Mouse (Mus musculus) regulatory T cell (primary cell): ENCODE data around the gene Slc25a21.
"Not testable (repeated sequence)": the region's sequence is repeated elsewhere in the genome, so short reads cannot be mapped to it uniquely, and the experiment has no call there.

ENCODE experiments used
- in situ Hi-C: fragments of 300-600 bp; cut with MboI, MseI; formaldehyde crosslinking; loops from one replicate; pipeline ENCODE4 v1.15.1; 2025; ENCODE audit warnings: high pct_unique_total_duplicates

Slc25a21 gene

DNA sequence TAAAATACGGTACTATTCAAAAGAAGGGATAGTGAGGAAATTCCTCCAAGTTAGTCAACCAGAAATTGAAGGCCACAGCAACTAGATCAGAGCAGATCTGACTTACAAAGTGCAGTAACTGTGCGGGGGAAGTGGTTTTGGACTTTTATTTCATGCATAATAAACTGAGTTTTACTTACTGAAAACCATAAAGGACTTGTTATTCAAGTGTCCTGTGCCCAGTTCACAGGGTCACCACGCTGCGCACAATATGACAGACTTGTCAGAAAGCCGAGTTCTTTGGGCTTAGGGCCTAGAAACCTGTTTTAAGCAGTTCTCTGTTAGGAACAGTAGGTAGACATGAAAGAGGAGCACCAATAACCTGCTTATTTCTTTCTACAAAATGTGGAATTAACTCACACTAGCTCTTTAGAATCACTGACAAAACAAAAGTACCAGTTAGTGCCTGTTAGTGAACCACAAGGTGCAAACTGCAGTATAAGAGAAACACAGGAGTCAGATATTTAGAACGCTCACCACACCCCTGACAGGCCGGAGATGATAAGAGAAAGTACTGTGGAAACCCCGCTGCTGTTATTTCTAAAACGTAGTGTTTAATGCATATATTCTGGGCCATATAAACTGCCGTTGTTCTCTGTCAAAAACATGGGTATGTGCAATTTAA lies at the start of gene Slc25a21:
Gene Slc25a21 (minus strand): TSS at position 110 of the 664 bp plus-strand sequence.
- in situ Hi-C loops: loop anchor here (25.0 kb wide), 1 partner anchor 660 kb away; the partner anchor contains the start of gene Nkx2-1

DNA sequence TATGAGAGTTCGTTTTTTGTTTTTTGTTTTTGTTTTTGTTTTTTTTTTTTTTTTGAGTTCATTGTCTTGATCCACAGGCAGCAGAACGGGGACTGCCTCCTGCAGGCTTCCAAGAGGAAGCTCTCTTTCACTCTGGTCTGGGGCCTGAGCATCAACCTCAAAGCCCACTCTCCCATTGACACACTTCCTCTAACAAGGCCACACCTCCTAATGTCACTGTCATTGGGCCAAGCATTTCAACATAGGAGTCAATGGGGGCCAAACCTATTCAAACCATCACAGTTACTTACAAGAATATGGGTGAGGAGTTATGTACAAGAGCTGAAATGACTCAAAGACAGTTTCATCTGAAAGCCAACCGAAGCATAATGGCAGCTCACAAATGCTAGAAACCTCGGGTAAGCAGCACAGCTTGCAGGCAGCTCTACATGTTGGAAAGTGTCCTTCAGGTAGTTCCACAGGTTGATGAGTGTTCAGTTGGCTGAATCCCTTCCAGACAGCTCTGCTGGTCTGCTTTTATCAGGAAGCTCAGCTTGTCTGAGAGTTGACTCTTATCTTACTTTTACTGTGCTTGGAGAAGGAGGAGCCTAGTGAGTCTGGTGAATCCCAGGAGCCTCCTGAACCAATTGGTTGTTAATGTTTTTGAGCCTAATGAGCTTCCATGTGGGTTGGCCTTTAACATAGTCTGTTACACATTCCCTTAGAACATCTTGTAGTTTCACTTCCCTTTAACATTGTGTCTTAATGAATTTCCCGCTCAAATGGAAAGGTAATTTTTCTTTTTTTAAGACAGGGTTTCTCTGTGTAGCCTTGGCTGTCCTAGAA lies 46.6 kb upstream of the Slc25a21 start:
- in situ Hi-C loops: loop anchor here (25.0 kb wide), 2 partner anchors 932 to 1407 kb away; partner anchors contain the start of gene Brms1l

DNA sequence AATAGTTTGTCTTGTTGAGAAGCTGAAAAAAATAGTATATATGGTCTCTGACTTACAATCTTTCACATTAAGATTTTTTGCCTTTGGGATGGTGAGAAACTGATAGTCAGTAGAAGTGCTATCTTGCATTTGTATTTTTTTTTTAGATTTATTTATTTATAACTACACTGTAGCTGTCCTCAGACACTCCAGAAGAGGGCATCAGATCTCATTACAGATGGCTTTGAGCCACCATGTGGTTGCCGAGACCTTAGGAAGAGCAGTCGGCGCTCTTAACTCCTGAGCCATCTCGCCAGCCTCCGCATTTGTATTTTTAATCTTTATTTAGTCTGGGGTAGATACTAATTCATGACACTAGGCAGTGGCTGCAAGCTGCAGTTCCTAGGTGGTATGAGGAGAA lies 36.1 kb upstream of the Slc25a21 start:
- in situ Hi-C loops: loop anchor here (10.0 to 25.0 kb wide), 3 partner anchors 921 to 1579 kb away; partner anchors contain the start of gene Brms1l

DNA sequence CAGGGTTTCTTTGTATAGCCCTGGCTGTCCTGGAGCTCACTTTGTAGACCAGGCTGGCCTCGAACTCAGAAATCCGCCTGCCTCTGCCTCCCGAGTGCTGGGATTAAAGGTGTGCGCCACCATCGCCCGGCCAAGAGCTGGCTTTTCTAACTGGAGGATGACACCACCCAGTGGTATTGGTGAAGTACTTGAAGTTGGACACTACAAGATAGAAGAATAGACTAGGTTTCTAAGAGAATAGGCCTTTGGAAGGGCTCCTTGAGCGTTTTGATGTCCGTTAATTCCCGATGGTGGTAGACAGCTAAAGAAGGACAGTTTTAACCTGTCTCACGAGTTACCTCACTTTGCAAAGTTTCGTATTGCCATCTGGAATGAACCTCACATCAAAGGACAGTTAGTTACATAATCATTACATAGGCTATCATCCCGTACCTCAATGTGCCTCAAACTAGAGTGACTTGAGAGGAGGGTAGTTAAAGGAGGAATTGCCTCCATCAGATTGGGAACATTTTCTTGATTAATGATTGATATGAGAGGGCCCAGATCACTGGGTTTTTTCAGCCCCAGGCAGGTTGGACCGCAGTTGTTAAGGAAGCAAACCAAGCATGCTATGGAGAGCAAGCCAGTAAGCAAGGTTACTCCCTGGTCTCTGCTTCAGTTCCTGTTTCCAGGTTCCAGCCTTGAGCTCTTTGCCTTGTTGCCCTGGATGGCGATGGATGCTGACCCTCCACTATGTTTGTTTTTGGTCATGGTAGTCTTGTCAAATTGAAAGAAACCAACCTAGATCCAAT lies 34.0 kb upstream of the Slc25a21 start:
- in situ Hi-C loops: loop anchor here (10.0 to 25.0 kb wide), 3 partner anchors 919 to 1576 kb away; partner anchors contain the start of gene Brms1l

DNA sequence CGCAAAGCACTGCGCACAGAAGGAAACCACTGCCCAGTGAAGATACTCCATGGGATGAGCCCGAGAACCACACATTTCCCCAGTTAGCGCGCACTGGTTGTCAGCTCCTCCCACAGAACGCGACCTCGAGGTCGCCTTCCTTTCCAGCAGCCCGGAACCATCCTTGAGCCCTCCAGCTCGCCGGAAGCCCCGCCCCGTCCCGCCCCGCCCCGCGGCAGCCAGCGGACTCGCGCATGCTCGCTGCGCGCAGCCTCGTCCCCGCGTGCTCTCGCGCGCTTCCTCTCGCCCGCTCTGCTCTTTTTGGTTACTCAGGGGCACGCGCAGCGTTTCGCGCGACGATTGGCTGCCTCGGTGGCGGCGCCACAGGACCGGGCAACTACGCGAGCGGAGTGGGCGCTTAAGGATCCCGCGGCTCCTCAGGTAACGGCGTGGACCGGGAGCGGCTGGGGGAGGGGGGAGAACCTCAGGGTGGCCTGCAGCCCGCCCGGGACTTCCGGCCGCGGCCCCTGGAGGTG lies 33.0 kb upstream of the Slc25a21 start, which contains the start of the genes Prps1l3 and Mipol1:
Gene Prps1l3 (plus strand): TSS at position 221 of the 515 bp plus-strand sequence.
Gene Mipol1 (plus strand): TSS at position 236 of the 515 bp plus-strand sequence.
- in situ Hi-C loops: loop anchor here (10.0 to 25.0 kb wide), 3 partner anchors 918 to 1575 kb away; partner anchors contain the start of gene Brms1l

DNA sequence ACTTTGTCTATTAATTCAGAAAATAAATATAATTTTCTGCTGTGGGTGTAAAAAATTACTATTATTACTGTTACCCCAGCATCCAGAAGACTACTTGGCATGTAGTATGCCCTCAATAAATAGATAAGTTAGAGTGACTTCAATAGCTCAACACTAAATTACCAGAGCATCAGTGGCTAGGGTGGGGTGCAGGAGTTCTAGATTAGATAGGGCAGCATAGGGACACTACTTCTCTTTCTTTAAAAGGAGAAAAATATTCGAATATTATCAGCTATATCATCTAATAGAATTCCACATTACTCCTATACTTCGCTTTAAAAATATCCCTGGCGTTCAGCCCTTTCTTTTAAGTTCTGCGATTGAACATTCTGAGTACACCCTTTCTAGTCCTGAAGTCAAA lies 32.4 kb upstream of the Slc25a21 start:
- in situ Hi-C loops: loop anchor here (10.0 to 25.0 kb wide), 3 partner anchors 917 to 1575 kb away; partner anchors contain the start of gene Brms1l

DNA sequence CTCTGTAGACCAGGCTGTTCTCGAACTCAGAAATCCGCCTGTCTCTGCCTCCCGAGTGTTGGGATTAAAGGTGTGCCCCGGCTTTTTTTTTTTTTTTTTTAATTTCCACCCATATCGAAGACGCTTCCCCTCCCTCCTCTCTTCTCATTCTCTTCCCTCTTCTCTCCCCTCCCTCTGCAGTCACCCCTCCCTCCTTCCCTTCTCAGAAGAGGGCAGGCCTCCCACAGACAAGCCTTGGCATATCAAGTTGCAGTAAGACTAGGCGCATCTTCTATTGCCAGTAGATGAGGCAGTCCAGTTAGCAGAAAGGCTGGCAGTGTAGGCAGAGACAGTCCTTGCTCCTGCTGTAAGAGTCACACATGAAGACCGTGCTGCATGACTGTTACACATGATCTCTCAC lies 30.5 kb upstream of the Slc25a21 start:
- in situ Hi-C loops: loop anchor here (25.0 kb wide), 2 partner anchors 915 to 1390 kb away; partner anchors contain the start of gene Brms1l

DNA sequence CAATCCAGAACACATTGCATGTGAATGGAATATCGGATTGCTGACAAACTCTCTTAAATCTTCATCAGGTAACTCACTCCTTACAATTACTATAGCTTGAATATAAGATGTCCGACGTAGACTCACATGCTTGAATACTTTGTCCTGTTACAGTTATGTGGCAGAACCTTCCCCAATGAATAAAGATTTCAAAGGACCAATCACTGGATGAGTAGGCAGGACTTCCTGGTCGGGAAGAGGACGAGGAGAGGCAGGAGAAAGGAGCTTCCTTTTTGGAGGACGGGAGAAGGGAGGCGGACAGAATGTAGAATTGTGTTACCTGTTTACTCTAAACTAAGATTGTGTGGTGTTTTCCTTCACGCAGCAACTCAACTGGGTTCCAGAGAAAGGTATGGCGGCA lies 29.1 kb upstream of the Slc25a21 start:
- in situ Hi-C loops: loop anchor here (25.0 kb wide), 2 partner anchors 914 to 1389 kb away; partner anchors contain the start of gene Brms1l

DNA sequence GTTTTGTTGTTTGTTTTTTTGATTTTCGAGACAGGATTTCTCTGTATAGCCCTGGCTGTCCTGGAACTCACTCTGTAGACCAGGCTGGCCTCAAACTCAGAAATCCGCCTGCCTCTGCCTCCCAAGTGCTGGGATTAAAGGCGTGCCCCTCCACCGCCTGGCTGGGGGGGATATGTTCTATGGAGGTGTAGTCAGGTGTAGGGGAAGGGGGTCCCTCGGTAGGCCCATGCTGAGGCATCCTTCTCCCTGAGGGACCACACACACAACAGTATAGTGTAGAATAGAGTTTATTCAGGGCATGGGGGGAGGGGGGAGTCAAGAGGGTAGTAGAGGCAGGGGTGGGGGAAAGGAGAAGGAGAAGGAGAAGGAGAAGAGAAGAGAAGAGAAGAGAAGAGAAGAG lies 15.2 kb upstream of the Slc25a21 start:
- in situ Hi-C loops: not testable (repeated sequence)

DNA sequence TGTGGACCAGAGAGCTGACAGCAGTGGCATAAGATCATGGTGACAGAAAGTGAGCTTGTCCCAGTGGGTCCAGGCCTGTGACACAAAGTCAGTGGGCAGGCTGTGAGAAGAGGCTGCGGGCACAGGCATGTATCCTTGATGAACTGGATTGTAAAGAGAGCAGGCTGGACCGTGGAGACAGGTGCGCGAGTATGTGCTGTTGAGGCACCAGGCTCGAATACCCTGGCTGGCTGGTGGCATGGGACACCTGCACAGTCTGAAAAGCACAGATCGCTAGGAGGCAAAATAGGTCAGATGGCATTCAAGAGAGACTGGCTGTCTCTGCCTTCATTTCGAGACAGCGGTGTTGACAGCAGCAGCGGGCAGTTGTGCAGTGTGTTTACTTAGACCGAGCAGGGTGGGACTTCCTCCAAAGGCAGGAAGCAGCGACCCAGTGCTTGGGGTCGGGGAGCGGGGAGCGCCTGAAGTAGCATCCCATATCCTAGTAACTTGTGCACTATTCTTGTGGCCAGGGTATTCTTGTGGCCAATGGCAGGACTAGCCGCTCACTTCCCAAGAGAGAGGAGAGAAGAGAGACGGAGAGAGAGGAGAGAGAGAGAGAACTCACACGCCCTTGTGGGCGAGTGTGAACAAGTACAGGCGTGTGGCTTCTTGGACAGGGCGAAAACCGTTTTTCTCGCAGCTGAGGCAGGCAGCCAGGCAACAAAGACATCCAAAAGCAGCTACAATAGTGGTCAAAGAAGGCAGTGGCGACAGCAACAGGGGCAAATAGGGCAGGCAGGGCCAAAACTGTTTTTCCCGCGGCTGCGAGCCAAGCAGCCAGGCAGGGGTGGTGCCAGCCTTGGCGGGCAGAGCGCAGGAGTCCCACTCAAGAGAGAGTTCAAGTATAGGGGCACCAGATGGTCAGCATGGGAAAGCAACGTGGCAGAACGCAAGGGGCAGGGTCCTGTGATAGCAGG lies 14.4 kb upstream of the Slc25a21 start:
- in situ Hi-C loops: no loop called here

DNA sequence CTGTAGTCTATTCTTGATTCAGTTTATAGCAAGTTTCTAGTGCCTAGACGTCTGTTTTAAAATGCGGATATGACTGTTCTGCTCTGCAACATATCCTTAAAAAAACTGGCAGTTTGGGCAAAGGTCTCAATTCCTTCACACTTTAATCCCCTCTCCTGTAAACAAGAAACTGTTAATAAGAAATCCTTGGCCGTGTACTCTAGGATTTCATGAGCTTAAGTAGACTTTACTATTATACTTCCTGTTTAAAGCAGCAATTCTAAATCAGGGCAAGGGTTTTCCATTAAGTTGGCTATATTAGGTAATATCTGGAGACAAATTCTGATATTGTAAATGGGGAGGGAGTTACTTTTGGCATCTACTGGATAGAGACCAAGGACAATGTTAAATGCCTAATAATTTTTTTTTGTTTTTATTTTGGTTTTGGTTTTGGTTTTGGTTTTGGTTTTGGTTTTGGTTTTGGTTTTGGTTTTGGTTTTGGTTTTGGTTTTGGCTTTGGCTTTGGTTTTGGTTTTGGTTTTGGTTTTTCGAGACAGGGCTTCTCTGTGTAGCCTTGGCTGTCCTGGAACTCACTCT lies 7.1 kb upstream of the Slc25a21 start:
- in situ Hi-C loops: no loop called here

DNA sequence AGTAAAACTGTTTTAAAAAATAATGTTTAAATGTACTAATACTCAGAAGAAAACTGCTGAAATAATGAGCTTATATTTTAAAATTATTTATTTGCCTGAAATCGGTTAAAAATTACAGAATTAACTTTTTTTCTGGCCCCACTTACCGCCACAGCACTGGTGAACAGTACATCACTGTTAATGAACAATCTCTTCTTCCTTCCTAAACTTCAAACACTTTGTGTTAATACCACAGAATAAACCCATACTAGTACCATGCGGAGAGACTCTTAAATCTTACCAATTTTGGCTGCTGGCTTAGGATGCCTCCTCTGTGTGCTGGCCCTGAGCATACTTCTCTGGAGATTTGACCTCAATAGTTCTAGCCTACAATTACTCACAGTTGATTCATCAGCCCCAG lies 4.6 kb upstream of the Slc25a21 start:
- in situ Hi-C loops: no loop called here

DNA sequence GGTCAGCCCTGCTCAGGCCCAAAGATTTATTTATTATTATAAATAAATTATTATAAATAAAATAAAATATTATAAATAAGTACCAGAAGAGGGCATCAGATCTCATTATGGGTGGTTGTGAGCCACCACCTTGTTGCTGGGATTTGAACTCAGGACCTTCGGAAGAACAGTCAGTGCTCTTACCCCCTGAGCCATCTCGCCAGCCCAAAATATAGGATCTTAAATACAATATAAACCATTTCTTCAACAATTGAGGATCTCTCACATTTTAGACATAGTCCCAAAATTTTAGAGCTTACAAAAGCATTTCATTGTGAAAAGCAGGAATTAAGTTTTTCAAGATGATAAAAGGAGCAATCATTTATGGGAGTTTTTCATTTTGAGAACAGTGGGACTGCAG lies 2.2 kb upstream of the Slc25a21 start:
- in situ Hi-C loops: loop anchor here (25.0 kb wide), 1 partner anchor 662 kb away; the partner anchor contains the start of gene Nkx2-1

DNA sequence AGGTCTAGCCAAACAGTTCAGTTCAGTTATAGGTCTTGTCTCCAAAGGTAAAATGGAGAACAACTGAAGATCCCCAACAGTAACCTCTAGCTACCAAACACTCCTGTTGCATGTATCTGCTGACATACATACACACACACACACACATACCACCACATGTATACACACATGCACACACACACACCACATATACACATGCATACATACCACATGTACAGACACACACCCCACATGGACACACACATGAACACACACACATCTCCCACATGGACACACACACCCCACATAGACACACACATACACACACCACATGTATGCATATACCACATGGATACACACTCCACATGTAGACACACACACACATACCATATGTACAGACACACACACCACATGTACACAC lies 997 bp upstream of the Slc25a21 start:
- in situ Hi-C loops: loop anchor here (25.0 kb wide), 1 partner anchor 661 kb away; the partner anchor contains the start of gene Nkx2-1

DNA sequence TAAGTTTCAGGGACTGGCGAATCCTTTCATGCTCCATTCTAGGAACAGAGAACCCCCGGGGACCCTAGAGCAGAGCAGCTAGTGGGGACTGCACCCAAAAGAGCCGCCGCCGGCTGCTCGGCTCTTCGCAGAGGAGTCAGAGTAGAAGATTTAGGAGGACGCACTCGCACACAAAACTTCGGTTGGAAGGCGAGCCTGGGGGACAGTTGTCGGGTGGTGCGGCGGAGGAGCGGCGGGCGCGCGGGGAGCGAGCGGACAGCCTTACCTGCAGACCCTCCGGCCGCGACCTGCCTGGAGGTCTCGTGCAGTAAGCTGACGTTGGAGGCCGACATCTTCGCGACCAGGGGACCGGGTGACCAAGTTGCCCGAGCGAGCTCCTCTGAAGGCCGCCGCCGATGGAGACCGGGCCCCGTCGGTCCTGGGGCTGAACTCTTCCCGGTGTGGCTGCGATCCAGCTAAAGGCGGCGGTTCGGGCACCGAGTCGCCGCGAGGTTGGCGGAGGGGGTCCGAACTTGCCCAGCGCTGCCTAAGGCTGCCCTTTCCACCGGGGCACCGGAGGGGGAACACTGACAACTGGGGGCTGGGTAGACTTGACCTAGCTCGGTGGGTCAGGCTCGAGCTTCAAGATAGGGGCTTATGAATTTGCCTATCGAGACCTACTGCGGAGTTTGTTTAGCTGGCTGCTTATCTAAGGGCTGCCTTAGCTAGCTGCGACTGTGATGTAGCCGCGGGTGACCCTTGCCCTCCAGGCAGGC lies 487 bp downstream of the Slc25a21 start:
- in situ Hi-C loops: loop anchor here (25.0 kb wide), 1 partner anchor 659 kb away; the partner anchor contains the start of gene Nkx2-1

DNA sequence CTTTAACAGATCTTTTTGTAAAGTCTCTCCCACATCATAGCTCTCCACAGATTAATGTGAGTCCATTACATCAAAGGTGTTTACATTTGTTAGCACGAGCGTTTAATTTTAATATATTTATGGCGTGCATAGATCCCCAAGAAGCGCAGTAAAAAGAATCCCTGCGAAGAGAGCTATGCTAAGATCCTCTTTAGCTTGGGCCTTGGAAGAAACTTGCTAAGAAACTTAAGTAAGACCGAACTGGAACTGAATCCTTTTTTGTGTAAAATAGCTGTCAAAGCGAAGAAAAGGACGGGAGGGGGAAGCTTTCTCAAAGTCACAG lies 1.0 kb downstream of the Slc25a21 start:
- in situ Hi-C loops: loop anchor here (25.0 kb wide), 1 partner anchor 659 kb away; the partner anchor contains the start of gene Nkx2-1

DNA sequence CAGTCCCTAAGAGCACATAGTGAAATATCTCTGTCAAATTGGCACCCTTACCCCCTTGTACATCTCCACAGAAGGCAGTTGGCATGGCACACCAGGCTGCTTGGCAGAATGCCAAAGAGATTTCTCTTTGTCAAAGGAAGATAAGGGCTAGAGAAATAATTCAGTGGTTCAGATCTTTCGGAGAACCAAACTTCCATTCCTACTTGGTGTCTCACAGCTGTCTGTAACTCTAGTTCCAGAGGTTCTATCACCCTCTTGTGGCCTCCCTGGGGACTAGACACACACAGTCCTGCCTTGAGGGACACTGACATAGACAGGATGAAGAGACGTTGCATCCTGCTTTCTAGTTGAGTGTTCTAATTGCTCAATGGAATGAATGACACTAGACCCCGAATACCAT lies 2.7 kb downstream of the Slc25a21 start:
- in situ Hi-C loops: loop anchor here (25.0 kb wide), 1 partner anchor 657 kb away; the partner anchor contains the start of gene Nkx2-1

DNA sequence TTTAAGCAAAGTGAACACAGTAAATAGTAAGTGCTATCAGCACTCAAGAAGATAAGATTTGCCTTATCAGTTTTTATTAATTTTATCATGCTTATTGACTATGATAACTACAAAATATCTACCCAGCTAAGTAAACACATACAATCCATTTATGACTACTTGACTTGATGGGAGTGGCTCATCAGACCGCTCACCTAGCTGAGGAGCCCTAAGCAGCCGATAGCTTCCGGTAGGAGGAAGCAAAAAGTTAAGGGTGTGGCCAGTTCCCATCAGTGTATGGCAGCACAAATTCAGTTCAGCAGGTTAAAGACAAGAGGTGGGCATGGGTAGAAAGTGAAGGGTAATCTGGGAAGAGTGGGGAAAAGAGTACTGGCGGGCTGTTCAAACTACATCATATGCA lies 10.2 kb downstream of the Slc25a21 start:
- in situ Hi-C loops: loop anchor here (25.0 kb wide), 1 partner anchor 650 kb away; the partner anchor contains the start of gene Nkx2-1
